Mouse (Mus musculus): ENCODE results near the gene Cacna1f.

DNA sequence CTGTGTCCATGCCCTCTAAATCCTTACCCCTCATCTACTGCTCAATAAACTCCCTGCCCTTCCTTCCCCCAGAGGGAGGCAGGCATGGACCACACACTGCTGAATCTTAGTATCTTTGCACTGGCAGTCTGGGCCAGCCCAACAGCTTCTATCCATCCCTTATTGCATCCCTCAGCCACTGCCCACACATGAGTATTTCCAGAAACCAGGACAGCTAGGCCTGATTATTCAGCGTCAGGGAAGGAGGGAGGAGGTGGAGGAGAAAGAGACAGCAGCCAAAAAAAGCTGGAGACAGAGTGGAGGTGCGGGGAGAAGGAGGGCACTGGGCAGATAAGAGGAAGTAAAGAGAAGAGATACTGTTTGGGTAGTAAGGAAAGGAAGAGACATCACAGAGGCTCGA is 28.2 kb downstream of the Cacna1f start:
- TF ChIP-seq POLR2A (IDR thresholded peaks at IDR 0.05; ENCODE audit: borderline replicate concordance, control insufficient read depth, low read depth, low read length) = no peak
- no peak for TF ChIP-seq CTCF (IDR thresholded peaks at IDR 0.05; ENCODE audit: control insufficient read depth, insufficient read depth, low read length)

Data from bone marrow, adult 2 months (tissue).